Mouse (Mus musculus): ENCODE measurements around the gene Ppp1r14b. TPM values are rescaled to one million over a fixed set of nuclear protein-coding genes. Genes with fewer than 3 reads are reported as not detected.

Gene Ppp1r14b
- polyA plus RNA-seq, 1 experiment, result 151 TPM

GRCm38 (mm10) chr19:6999360-7000063, 24.7 kb downstream of the Ppp1r14b start:
- Histone ChIP-seq H3K27me3 (ENCODE audit: control insufficient read depth, insufficient read depth, low read length, poor library complexity, severe bottlenecking) (no peaks in the 10 kb centered on the region), H3K27ac (ENCODE audit: insufficient read depth, low read length) (no peak overlapping the region), H3K4me3 (ENCODE audit: low read depth, low read length) (no peak overlapping the region), H3K9ac (ENCODE audit: low read depth, poor library complexity, severe bottlenecking) (no peak overlapping the region), H3K36me3 (ENCODE audit: control insufficient read depth, insufficient read depth, low read length, poor library complexity, severe bottlenecking) (no peaks in the 10 kb centered on the region), H3K4me1 (ENCODE audit: control insufficient read depth, insufficient read depth, low read length) (no peaks in the 10 kb centered on the region), H3K9me3 (replicated peaks; ENCODE audit: control insufficient read depth, insufficient read depth, low read length, poor library complexity, severe bottlenecking) (no peaks in the 10 kb centered on the region; the same call in 1 of the 2 replicates)
- TF ChIP-seq POLR2A (IDR thresholded peaks at IDR 0.05; ENCODE audit: insufficient read depth, low read length), result no peak
- TF ChIP-seq CTCF (IDR thresholded peaks at IDR 0.05; ENCODE audit: low read depth, low read length), result no peak
- TF ChIP-seq EP300 (IDR thresholded peaks at IDR 0.05; ENCODE audit: insufficient read depth, low read depth, low read length), result no peak

- no peak for TF ChIP-seq EP300 (IDR thresholded peaks at IDR 0.05; ENCODE audit: insufficient read depth, low read depth, low read length)
- TF ChIP-seq CTCF (IDR thresholded peaks at IDR 0.05; ENCODE audit: low read depth, low read length), result no peak
- no peak for TF ChIP-seq POLR2A (IDR thresholded peaks at IDR 0.05; ENCODE audit: insufficient read depth, low read length)
- H3K9me3 ChIP-seq (replicated peaks; ENCODE audit: control insufficient read depth, insufficient read depth, low read length, poor library complexity, severe bottlenecking), result no peaks in the 10 kb centered on the region
- no peaks in the 10 kb centered on the region for H3K4me1 ChIP-seq (ENCODE audit: control insufficient read depth, insufficient read depth, low read length)
- no peak overlapping the region for H3K27ac ChIP-seq (ENCODE audit: insufficient read depth, low read length)
- H3K36me3 ChIP-seq (ENCODE audit: control insufficient read depth, insufficient read depth, low read length, poor library complexity, severe bottlenecking), result no peaks in the 10 kb centered on the region
- no peak overlapping the region for H3K4me3 ChIP-seq (ENCODE audit: low read depth, low read length)
- no peaks in the 10 kb centered on the region for H3K27me3 ChIP-seq (ENCODE audit: control insufficient read depth, insufficient read depth, low read length, poor library complexity, severe bottlenecking)
- no peak overlapping the region for H3K9ac ChIP-seq (ENCODE audit: low read depth, poor library complexity, severe bottlenecking)
Observed at GRCm38 (mm10) chr19:7006892-7007593, 32.3 kb downstream of the Ppp1r14b start.

DNA sequence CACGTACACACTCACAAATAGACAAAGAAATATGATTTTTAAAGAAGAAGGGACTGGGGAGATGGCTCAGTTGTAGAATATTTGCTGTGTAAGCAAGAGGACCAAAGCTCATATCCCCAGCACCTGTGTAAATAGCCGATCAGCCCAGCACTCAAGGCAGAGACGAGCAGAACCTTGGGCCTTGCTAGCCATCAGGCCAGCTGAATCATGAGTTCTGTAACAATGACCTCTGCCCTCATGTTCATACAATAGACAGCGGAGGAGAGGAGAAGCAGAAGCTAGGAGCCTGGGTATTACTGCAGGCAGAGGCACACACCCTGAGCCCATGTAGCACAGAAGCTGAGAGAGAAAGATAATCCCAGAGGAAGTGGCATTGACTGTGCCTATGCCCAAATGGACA, 37.7 kb downstream of the Ppp1r14b start:
- Histone ChIP-seq H3K36me3 (ENCODE audit: control insufficient read depth, insufficient read depth, low read length, poor library complexity, severe bottlenecking) (no peaks in the 10 kb centered on the region), H3K4me1 (ENCODE audit: control insufficient read depth, insufficient read depth, low read length) (no peaks in the 10 kb centered on the region), H3K9ac (ENCODE audit: low read depth, poor library complexity, severe bottlenecking) (no peak overlapping the region), H3K27me3 (ENCODE audit: control insufficient read depth, insufficient read depth, low read length, poor library complexity, severe bottlenecking) (no peaks in the 10 kb centered on the region), H3K4me3 (ENCODE audit: low read depth, low read length) (no peak overlapping the region), H3K27ac (ENCODE audit: insufficient read depth, low read length) (no peak overlapping the region), H3K9me3 (replicated peaks; ENCODE audit: control insufficient read depth, insufficient read depth, low read length, poor library complexity, severe bottlenecking) (no peaks in the 10 kb centered on the region)
- TF ChIP-seq EP300 (IDR thresholded peaks at IDR 0.05; ENCODE audit: insufficient read depth, low read depth, low read length), result no peak
- TF ChIP-seq POLR2A (IDR thresholded peaks at IDR 0.05; ENCODE audit: insufficient read depth, low read length), result no peak
- TF ChIP-seq CTCF (IDR thresholded peaks at IDR 0.05; ENCODE audit: low read depth, low read length), result no peak

DNA sequence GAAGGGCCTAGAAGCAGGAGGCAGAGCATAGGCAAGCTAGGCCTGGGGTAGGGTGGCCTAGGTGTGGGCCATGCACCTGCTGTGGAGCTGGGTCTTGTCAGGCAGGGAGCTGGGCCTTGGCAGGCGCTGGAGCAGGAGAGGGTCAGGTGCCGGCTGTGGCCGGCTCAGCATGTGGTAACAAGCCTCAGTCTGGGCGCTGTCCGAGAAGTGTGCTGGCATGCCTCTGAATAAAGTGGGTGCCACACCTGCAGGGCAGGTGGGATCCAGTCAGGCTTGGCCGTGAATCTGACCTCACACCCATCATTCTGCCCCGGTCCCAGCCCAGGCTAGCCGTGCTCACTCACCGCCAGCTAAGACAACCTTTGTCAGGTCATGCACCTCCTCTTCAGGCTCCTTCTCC, 39.2 kb downstream of the Ppp1r14b start:
- Histone ChIP-seq H3K36me3 (ENCODE audit: control insufficient read depth, insufficient read depth, low read length, poor library complexity, severe bottlenecking) (no peaks in the 10 kb centered on the region), H3K27me3 (ENCODE audit: control insufficient read depth, insufficient read depth, low read length, poor library complexity, severe bottlenecking) (no peaks in the 10 kb centered on the region), H3K4me3 (ENCODE audit: low read depth, low read length) (no peak overlapping the region), H3K9ac (ENCODE audit: low read depth, poor library complexity, severe bottlenecking) (no peak overlapping the region), H3K4me1 (ENCODE audit: control insufficient read depth, insufficient read depth, low read length) (no peaks in the 10 kb centered on the region), H3K27ac (ENCODE audit: insufficient read depth, low read length) (no peak overlapping the region), H3K9me3 (replicated peaks; ENCODE audit: control insufficient read depth, insufficient read depth, low read length, poor library complexity, severe bottlenecking) (no peaks in the 10 kb centered on the region)
- TF ChIP-seq POLR2A (IDR thresholded peaks at IDR 0.05; ENCODE audit: insufficient read depth, low read length) (no peak), CTCF (IDR thresholded peaks at IDR 0.05; ENCODE audit: low read depth, low read length) (no peak), EP300 (IDR thresholded peaks at IDR 0.05; ENCODE audit: insufficient read depth, low read depth, low read length) (no peak)

DNA sequence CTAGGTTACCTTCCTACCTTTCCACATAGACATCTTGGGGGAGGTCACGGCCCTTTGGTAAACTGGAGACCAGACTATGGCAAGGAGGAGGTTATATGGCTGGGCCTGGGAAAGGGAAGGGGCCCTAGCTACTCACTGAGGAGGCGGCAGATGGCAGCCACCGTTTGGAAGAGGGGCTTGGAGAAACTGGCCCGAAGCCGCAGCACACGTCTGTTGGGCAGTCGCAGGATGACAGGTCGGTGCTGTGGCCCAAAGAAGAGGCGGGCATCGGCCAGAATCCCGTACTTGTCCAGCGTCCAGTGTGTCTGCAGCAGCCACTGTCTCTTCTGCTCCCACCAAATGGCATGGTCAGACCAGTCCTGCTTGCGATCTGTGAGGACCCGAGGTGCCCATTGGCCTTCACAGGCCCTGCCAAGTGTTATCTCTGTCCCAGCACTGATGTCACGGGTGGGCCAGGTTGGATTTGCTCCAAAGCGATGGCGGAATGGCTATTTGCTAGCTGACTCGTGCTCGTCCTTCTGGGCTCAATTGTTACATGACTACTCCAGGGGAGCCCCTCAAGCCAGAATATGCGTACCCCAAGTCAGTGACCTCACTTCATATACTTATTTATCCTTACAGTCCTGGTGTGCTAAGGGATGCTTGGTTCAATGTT, 39.8 kb downstream of the Ppp1r14b start:
- Histone ChIP-seq H3K4me1 (ENCODE audit: control insufficient read depth, insufficient read depth, low read length) (no peaks in the 10 kb centered on the region), H3K9ac (ENCODE audit: low read depth, poor library complexity, severe bottlenecking) (no peak overlapping the region), H3K36me3 (ENCODE audit: control insufficient read depth, insufficient read depth, low read length, poor library complexity, severe bottlenecking) (0 out of 2 replicates have a peak, but pooled peaks cover 4% of the 10 kb centered on the region), H3K27me3 (ENCODE audit: control insufficient read depth, insufficient read depth, low read length, poor library complexity, severe bottlenecking) (no peaks in the 10 kb centered on the region), H3K27ac (ENCODE audit: insufficient read depth, low read length) (no peak overlapping the region), H3K9me3 (replicated peaks; ENCODE audit: control insufficient read depth, insufficient read depth, low read length, poor library complexity, severe bottlenecking) (no peaks in the 10 kb centered on the region), H3K4me3 (ENCODE audit: low read depth, low read length) (no peak overlapping the region)
- no peak for TF ChIP-seq POLR2A (IDR thresholded peaks at IDR 0.05; ENCODE audit: insufficient read depth, low read length)
- TF ChIP-seq CTCF (IDR thresholded peaks at IDR 0.05; ENCODE audit: low read depth, low read length), result no peak
- TF ChIP-seq EP300 (IDR thresholded peaks at IDR 0.05; ENCODE audit: insufficient read depth, low read depth, low read length), result no peak

Data from ES-Bruce4 (cell line).